Mouse (Mus musculus) T-helper 1 cell (primary cell): ENCODE data around the gene Prkar1a.

Source experiments
- in situ Hi-C: fragments of 300-600 bp; cut with MboI, MseI; formaldehyde crosslinking; loops from one replicate; pipeline ENCODE4 v1.15.1; 2025; ENCODE audit warnings: high pct_unique_total_duplicates

The Prkar1a gene

DNA sequence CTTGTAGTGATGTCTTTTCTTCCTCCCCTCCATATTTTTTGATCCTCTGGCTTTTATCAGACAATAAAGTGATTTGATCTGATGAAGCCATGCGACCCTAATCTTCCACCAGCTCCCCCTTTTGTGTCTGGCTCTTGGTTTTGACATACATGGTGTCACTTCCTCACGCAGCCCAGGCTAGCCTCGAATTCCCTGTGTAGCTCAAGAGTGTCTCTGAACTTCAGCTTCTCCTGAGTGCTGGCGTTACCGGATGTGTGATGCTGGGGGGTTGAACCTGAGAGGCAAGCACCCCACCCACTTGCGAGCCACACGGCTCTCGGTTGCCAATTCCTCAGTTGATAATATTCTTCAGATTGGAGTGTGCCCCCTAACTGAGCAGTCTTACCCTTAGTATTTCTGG, 23.2 kb downstream of the Prkar1a start:
- in situ Hi-C loops = loop anchor here (5.0 to 10.0 kb wide), 2 partner anchors 185 to 592 kb away; no protein-coding TSS in a partner anchor

DNA sequence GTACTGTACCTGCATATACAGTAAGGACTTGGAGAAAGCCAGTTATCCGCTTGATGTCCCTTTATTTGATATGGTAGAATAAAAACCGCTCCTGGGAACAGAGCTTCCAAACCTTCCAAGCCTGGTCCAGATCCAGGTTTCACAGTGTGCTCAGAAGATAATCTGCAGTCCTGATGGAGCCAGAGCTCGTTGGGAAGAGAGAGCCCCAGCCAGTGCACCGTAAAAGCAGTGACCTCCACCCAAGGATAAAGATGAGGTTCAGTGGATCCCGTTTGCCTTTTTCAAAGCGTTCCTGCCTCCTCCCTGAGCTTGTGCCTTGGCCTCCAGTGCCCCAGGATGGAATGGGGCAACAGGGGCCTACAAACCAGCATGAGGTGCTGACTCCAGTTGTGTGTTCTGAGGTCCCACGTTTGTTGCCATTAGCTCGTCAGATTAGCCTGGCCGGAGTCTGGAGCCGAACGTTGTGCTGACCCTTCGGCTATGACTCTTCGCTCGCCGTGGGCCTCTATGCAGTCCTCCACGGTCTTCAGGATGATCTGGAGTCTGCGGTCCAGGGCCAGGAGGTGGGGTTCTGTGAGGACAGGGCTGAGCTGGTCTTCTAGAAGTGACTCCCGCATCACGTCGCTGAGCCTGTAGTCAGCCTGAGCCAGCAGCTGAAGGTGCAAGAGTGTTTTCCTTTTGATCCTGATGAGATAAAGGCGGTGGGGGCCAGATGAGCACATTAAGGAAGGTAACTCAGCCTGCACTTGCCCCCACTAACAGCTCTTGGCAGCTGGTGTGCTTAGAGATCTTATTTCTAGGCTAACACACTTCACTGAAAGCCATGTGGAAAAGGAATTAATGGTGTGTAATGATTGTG, 23.9 kb downstream of the Prkar1a start:
- in situ Hi-C loops = loop anchor here (5.0 to 10.0 kb wide), 2 partner anchors 184 to 592 kb away; no protein-coding TSS in a partner anchor

GRCm38 (mm10) chr11:109673741-109674140, 24.5 kb downstream of the Prkar1a start:
- in situ Hi-C loops = loop anchor here (5.0 to 10.0 kb wide), 2 partner anchors 184 to 591 kb away; no protein-coding TSS in a partner anchor

DNA sequence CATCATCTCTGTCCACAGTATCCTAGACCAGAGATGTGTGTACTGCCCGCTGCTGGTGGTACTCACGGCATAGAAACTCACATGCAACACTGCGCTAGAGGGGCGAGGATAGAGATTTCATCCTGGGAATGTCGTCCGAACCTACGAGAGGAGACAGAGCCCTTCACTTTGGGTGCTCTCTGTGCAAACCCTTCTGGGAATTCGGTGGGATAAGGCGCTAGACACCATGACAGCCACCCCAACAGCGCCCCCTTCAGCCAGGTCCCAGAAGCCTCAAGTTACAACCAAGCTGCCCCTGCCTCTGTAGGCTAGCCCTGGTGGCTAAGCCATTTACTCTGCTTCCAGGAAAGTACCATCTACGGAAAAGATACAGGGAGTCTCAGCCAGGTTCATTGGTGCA, 25.3 kb downstream of the Prkar1a start:
- in situ Hi-C loops = loop anchor here (5.0 to 10.0 kb wide), 2 partner anchors 183 to 590 kb away; no protein-coding TSS in a partner anchor

DNA sequence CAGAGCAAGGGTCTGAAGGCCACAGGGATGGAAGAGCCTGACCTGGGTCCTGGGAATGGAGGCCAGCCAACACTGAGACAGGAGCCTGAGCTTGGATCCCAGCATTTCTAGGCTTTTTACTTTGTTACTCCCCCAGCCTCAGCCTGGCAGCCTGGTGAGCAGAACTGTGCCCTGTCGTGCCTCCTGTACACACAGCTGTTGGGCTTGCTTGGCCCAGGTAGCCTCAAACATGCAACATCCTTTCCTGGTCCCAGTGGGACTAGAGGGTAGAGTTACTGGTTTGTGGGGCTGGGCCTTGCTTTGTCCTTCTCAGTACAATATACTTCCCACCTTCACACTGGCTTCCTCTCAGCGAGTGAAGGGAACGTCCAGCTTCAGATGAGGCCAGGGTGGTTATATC, 26.0 kb downstream of the Prkar1a start:
- in situ Hi-C loops = loop anchor here (10.0 kb wide), 1 partner anchor 590 kb away; no protein-coding TSS in a partner anchor

DNA sequence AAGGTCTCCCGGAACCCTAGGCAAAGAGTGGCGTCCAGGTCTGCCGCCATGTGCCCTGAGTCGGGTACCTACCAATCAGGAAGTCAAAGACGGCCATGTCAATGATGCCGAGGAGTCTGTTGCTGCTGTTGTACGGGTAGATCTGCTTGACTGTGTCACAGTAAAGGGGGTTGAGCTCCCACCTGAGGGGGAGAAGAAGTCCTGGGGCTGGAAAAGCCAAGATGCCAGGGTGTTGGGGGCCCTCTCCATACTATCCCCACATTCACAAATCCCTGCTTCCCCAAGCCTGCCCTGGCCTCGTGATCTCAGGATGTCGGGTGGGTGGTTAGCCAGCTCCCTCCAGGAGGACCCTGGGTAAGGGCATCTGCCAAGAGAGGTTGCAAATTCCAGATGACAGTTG, 26.6 kb downstream of the Prkar1a start:
- in situ Hi-C loops = loop anchor here (10.0 kb wide), 1 partner anchor 589 kb away; no protein-coding TSS in a partner anchor

GRCm38 (mm10) chr11:109676621-109677373, 27.6 kb downstream of the Prkar1a start:
- in situ Hi-C loops = loop anchor here (10.0 kb wide), 1 partner anchor 588 kb away; no protein-coding TSS in a partner anchor

- in situ Hi-C loops = loop anchor here (10.0 kb wide), 1 partner anchor 587 kb away; no protein-coding TSS in a partner anchor
Measured at GRCm38 (mm10) chr11:109678291-109678690, 29.1 kb downstream of the Prkar1a start.

- in situ Hi-C loops = no loop called here
Measured at GRCm38 (mm10) chr11:109680934-109681333, 31.7 kb downstream of the Prkar1a start.

GRCm38 (mm10) chr11:109681556-109681955, 32.4 kb downstream of the Prkar1a start:
- in situ Hi-C loops = no loop called here

- in situ Hi-C loops = no loop called here
Measured at GRCm38 (mm10) chr11:109682221-109682620, 33.0 kb downstream of the Prkar1a start.

DNA sequence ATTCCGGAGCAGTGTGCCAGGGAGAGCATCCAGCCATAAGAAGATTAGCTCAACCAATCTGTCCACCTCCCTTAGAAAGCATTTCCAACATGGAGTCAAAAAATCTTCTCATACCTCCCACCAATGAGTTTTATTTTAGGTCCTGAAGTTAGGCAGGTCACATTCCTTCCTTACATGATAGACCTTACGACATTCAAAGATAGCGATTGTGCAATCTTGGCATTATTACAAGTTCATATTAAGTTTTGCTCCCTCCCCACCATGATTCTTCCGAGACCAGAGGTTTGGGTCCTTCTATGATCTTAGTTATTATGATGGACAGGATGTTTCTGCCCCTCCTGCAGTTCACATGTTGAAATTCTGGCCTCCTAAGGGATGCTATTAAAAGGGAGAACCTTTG, 40.3 kb downstream of the Prkar1a start:
- in situ Hi-C loops = no loop called here

- in situ Hi-C loops = no loop called here
Measured at GRCm38 (mm10) chr11:109692737-109693136, 43.5 kb downstream of the Prkar1a start.

- in situ Hi-C loops = no loop called here
Measured at GRCm38 (mm10) chr11:109696519-109696918, 47.3 kb downstream of the Prkar1a start.

GRCm38 (mm10) chr11:109697089-109697643, 48.0 kb downstream of the Prkar1a start:
- in situ Hi-C loops = no loop called here

DNA sequence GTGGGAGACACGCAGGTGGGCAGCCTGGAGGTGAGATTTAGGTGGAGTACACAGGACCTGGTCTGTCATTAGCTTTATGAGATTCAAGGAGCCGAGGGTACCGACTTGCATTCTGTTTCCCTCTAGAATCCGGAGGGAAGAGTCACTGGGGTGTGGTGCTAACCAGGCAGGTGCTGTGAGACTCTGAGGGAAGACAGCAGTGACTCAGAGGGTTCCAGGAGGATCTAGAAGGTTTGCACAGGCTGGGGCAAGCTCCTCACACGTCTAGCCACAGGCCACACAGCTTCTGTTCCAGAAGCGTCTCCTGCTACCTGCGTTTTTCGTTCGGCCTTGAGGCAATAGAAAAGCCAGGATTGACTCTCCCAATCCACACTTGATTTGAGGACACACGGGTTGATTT, 49.5 kb downstream of the Prkar1a start:
- in situ Hi-C loops = no loop called here

DNA sequence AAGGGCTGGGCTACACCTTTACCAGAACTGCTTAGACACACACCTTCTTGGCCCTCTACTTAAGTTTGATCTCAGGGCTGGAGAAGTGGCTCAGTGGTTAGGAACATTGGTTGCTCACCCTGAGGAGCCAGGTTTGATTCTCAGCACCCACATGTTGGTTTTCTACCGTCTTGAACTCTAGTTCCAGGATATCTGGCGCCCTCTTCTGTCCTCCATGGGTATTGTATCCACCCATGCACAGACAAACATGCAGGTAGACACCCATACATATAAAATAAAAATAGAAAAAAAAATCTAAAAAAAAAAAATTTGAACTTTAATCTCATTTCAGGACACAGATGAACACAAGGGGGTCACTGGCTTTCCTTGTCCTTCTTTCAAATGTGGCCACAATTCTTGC, 50.6 kb downstream of the Prkar1a start:
- in situ Hi-C loops = no loop called here

- in situ Hi-C loops = no loop called here
Measured at GRCm38 (mm10) chr11:109700761-109701160, 51.6 kb downstream of the Prkar1a start.

- in situ Hi-C loops = no loop called here
Measured at GRCm38 (mm10) chr11:109702031-109702815, 53.0 kb downstream of the Prkar1a start.

DNA sequence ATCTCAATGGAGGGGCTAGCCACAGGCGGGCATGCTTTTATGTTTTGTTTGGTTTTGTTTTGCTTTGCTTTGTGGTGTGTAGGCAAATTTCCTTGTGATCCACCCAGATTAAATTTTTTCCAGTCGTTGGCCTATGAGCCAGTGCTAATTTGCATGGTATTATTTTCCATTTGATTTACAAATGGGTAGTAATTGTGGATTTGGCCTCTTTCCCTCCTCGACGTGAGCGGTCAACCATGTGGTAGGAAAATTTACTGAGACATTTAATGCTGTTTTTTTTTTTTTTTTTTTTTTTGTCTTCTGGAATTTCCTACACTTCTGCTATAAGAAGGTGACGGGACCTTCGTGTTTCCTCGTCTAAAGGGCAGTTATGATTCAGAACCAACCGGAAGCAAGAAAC, 54.6 kb downstream of the Prkar1a start:
- in situ Hi-C loops = no loop called here
